Mouse (Mus musculus) hindbrain, embryonic 11.5 days (tissue): ENCODE data around the gene Dstn. TPM values are rescaled to one million over a fixed set of nuclear protein-coding genes. Genes with fewer than 3 reads are reported as not detected.

Experiments
- ATAC-seq: fragments of 200-750 bp; cut with Nextera tagmentation; 2 replicates; pipeline ENCODE4 v1.8.0; 2017; ENCODE audit warnings: mild to moderate bottlenecking, moderate TSS enrichment, moderate library complexity; ENCODE audit not compliant: low FRiP score
- DNase-seq: peaks from one replicate; pipeline ENCODE4 v3.0.0-alpha.2; 2015; ENCODE audit warnings: low spot score
- H3K27ac ChIP-seq: fragments of 300-500 bp; sonication (generic); 2 replicates; pipeline ENCODE4 v1.5.1; 2014; ENCODE audit warnings: mild to moderate bottlenecking, low read depth, low read length
- H3K27me3 ChIP-seq: fragments of 300-500 bp; sonication (generic); 2 replicates; pipeline ENCODE4 v1.6.1; 2014; ENCODE audit warnings: mild to moderate bottlenecking, low read length, moderate library complexity, mixed read lengths; ENCODE audit not compliant: control insufficient read depth, insufficient read depth
- H3K36me3 ChIP-seq: fragments of 300-500 bp; sonication (generic); 2 replicates; pipeline ENCODE4 v1.6.1; 2014; ENCODE audit warnings: mild to moderate bottlenecking, low read length, moderate library complexity, mixed read lengths; ENCODE audit not compliant: control insufficient read depth, insufficient read depth
- H3K4me1 ChIP-seq: fragments of 300-500 bp; sonication (generic); replicated peaks from 2 replicates; pipeline ENCODE4 v1.6.1; 2014; ENCODE audit warnings: low read length, mixed read lengths; ENCODE audit not compliant: control insufficient read depth, insufficient read depth
- H3K4me2 ChIP-seq: fragments of 300-500 bp; sonication (generic); replicated peaks from 2 replicates; pipeline ENCODE4 v1.6.1; 2014; ENCODE audit warnings: mild to moderate bottlenecking, low read depth, low read length
- H3K4me3 ChIP-seq: fragments of 300-500 bp; sonication (generic); 2 replicates; pipeline ENCODE4 v1.5.1; 2014; ENCODE audit warnings: low read depth, low read length
- H3K9ac ChIP-seq: fragments of 300-500 bp; sonication (generic); 2 replicates; pipeline ENCODE4 v1.6.1; 2014; ENCODE audit warnings: low read depth, low read length
- H3K9me3 ChIP-seq: fragments of 300-500 bp; sonication (generic); 2 replicates; pipeline ENCODE4 v1.6.1; 2016; ENCODE audit warnings: low read length; ENCODE audit not compliant: control insufficient read depth
- WGBS: fragments of 180-500 bp; shearing (Covaris S2); extraction: QIAGEN DNeasy Blood & Tissue Kit; methylation state at CpG from one replicate; pipeline ENCODE4 v1.1.7; 2014; 5-methylcytosine and 5-hydroxymethylcytosine counted together
- polyA plus RNA-seq: library from polyadenylated mRNA; unstranded; fragments of >200 nt; fragmentation: Nextera tagmentation; extraction: Ambion mirVana; gene quantifications from 2 replicates; pipeline ENCODE4 v1.2.1, GENCODE M21; 2014

Dstn gene
- polyA plus RNA-seq, 1 experiment from 2014 or later, result 440 TPM

DNA sequence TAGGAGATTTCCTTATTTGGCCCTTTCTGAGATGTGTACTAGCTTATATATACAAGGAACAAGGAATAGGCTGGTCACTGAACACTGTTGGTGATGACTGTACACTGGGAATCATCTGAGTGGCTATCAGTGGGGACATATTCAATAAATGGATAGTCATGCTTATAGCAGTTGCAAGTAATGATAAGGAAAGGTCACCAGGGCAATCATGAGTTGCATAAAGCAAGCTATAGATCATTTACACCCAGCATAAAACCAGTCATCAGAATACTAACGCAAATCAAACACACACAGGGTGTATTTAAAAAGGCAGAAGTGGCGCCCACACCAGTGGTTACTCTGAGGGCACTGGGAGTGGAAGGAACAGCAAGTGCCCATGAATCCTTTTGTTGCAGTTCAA lies 2.9 kb upstream of the Dstn start:
- Histone ChIP-seq H3K4me1 (no peaks in the 10 kb centered on the region), H3K27me3 (no peaks in the 10 kb centered on the region), H3K27ac (no peak overlapping the region), H3K9me3 (no peaks in the 10 kb centered on the region), H3K4me2 (no peak overlapping the region), H3K36me3 (no peaks in the 10 kb centered on the region), H3K9ac (no peak overlapping the region), H3K4me3 (no peak overlapping the region)
- DNase-seq (no peak), ATAC-seq (no peak)
- WGBS, result 84% methylated on average over 2 of the region's 2 CpGs

DNA sequence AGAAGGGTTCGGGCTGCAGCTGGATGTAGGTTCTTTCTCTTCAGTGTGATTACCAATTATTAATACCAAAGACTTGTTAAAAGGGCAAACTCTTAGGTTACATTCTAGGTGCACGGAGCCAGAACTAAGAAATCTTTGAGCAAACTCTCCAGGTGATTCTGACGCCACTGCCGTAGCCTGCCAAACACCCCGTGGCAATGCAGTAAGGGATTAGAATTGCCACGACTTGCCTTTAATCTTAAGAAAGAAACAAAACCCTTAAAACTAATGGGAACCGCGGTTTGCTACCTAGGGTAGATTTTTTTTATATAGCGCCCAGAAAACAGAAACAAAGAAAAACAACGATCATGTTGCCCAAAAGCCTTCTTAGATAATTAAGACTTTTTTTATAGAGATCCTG lies 899 bp upstream of the Dstn start:
- Histone ChIP-seq H3K4me2 (peak overlapping the region; percentile 71), H3K4me1 (no peaks in the 10 kb centered on the region), H3K9me3 (no peaks in the 10 kb centered on the region), H3K4me3 (peak overlapping the region; percentile 82), H3K36me3 (no peaks in the 10 kb centered on the region), H3K27me3 (no peaks in the 10 kb centered on the region), H3K27ac (no peak overlapping the region), H3K9ac (peak overlapping the region; percentile 88)
- ATAC-seq (no peak), DNase-seq (peak; percentile 38)
- 8% methylated on average over 10 of the region's 10 CpGs for WGBS

DNA sequence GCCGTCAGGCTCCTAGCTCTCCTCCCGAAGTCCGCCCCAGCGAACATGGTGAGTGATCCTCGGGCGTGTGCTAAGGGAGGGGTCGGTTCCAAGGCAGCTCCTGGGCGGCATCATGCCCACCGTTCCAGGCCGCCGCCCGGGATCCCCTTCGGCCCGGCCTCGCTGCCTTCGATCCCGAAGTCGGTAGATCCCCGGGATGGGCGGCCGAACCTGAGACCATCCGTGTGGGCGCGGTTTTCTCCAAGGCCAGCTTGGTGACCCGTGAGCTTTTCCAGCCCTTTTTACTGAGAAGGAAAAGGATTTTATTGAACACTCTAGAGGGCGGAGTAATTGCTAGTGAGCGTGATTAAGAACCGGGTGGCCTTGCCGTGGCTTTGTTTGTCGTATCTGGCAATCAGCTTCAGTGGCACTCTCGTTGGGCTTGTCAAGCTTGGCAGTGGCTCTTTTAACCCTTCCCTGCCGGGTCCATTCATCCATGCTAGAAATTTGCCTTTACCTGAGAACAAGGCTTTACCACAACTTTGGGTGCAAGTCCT lies 548 bp downstream of the Dstn start:
- ATAC-seq (peak; percentile 59), DNase-seq (no peak)
- WGBS, result under 1% methylated on average over 32 of the region's 32 CpGs
- H3K4me2 ChIP-seq, result peak overlapping the region; percentile 71
- peak overlapping the region; percentile 88 for H3K9ac ChIP-seq
- peak overlapping the region; percentile 82 for H3K4me3 ChIP-seq
- H3K9me3 ChIP-seq, result no peaks in the 10 kb centered on the region
- no peaks in the 10 kb centered on the region for H3K36me3 ChIP-seq
- no peaks in the 10 kb centered on the region for H3K4me1 ChIP-seq
- no peaks in the 10 kb centered on the region for H3K27me3 ChIP-seq
- peak overlapping the region; percentile 95 for H3K27ac ChIP-seq

DNA sequence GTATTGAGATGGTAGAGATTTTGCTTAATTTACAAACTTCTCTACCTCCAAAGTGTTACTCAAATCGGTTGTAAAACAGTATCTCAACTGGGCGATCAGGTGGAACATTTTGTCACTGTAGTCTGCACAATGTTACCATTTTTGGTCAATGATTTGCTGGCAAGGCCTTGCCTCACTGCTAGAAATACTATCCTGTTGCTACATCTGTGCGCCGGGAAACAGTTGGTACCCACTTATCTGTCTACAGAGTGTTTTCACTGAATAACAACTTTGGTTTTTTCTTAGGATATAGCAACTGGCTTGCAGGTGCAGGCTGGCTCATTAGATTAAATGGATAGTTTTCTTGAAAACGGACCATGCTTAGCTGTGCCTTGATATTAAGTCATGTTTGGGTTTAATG lies 1.1 kb downstream of the Dstn start:
- ATAC-seq (no peak), DNase-seq (peak; percentile 20)
- H3K27ac ChIP-seq, result no peak overlapping the region
- H3K4me1 ChIP-seq, result no peaks in the 10 kb centered on the region
- H3K4me3 ChIP-seq, result peak overlapping the region; percentile 82
- no peaks in the 10 kb centered on the region for H3K36me3 ChIP-seq
- H3K9me3 ChIP-seq, result no peaks in the 10 kb centered on the region
- 16% methylated on average over 5 of the region's 5 CpGs for WGBS
- H3K27me3 ChIP-seq, result no peaks in the 10 kb centered on the region
- peak overlapping the region; percentile 71 for H3K4me2 ChIP-seq
- peak overlapping the region; percentile 88 for H3K9ac ChIP-seq

DNA sequence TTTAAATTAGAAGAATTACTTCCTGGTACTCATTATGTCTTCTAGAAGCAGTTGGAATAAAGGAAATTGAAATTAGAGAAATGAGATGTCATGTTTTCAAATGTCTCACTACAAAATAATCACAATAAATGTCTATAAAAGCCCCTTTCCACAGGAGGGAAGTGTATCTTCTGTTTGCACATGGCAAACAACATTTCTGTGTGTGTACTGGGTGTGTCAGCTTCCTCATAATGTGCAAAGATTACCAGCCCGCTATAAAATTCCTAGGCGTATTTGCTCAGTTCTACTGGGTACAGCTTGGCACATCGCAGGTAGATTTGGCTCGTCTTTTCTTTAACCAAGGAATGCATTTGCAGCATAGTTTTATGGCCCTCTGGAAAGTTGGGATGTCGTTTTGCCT lies 2.5 kb downstream of the Dstn start:
- Histone ChIP-seq H3K9ac (no peak overlapping the region), H3K4me2 (no peak overlapping the region), H3K9me3 (no peaks in the 10 kb centered on the region), H3K27me3 (no peaks in the 10 kb centered on the region), H3K27ac (no peak overlapping the region), H3K4me1 (no peaks in the 10 kb centered on the region), H3K4me3 (no peak overlapping the region), H3K36me3 (no peaks in the 10 kb centered on the region)
- ATAC-seq (no peak), DNase-seq (no peak)
- 89% methylated on average over 5 of the region's 5 CpGs for WGBS

DNA sequence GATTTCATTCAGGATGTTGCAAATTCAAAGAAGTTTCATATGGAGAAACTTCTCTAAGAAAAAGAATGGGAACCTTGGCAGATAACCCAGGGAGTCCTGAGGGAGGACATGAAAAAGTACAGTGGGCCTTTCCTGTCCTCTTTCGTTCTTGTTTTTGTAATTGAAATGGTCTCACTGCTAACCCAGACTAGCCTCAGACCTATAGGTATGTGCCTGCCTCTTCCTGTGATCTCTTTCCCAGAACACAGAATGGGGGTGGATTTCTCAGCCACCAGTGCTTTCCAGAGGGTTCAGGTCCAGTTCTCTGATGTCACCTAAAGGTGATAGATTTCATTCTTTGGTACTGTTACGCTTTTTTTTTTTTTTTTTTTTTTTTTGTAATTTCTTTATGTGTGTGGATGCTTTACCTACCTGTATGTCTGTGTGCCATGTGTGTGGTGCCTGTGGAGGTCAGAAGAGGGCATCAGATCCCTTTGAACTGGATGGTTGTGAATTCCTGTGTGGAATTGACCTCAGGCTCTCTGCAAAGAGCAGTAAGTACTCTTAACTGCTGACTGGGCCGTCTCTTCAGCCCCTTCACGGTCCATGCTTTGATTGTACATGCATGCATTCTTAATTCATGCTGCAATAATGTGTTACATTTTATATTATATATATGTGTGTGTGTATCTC lies 3.8 kb downstream of the Dstn start:
- H3K4me2 ChIP-seq, result no peak overlapping the region
- no peaks in the 10 kb centered on the region for H3K36me3 ChIP-seq
- WGBS, result 50% methylated on average over 4 of the region's 4 CpGs
- H3K9me3 ChIP-seq, result no peaks in the 10 kb centered on the region
- no peak for DNase-seq
- no peaks in the 10 kb centered on the region for H3K27me3 ChIP-seq
- no peak overlapping the region for H3K9ac ChIP-seq
- H3K27ac ChIP-seq, result no peak overlapping the region
- no peak for ATAC-seq
- no peak overlapping the region for H3K4me3 ChIP-seq
- H3K4me1 ChIP-seq, result no peaks in the 10 kb centered on the region

DNA sequence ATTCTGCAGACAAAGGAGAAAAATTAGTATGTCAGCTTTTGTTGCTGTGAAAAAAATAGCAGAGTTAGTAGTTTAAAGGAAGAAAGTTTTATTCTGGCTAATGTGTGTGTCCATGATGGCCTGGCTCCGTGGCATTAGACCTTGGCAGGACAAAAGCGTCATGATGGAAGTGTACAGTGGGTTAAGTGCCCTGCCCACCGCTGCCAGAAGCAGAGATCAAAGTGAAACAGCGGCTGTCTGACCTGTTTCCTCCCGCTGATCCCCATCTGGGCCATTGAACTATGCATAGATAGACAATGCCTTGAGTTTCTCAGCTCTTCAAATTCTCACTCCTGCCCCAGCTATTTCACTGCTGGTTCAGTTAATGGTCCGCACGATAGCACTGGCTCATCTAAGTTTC lies 9.0 kb downstream of the Dstn start:
- 68% methylated on average over 7 of the region's 7 CpGs for WGBS
- DNase-seq, result no peak
- H3K4me3 ChIP-seq, result no peak overlapping the region
- no peaks in the 10 kb centered on the region for H3K27me3 ChIP-seq
- no peaks in the 10 kb centered on the region for H3K4me1 ChIP-seq
- H3K9me3 ChIP-seq, result no peaks in the 10 kb centered on the region
- no peak overlapping the region for H3K4me2 ChIP-seq
- H3K9ac ChIP-seq, result no peak overlapping the region
- H3K36me3 ChIP-seq, result no peaks in the 10 kb centered on the region
- no peak overlapping the region for H3K27ac ChIP-seq
- no peak for ATAC-seq

DNA sequence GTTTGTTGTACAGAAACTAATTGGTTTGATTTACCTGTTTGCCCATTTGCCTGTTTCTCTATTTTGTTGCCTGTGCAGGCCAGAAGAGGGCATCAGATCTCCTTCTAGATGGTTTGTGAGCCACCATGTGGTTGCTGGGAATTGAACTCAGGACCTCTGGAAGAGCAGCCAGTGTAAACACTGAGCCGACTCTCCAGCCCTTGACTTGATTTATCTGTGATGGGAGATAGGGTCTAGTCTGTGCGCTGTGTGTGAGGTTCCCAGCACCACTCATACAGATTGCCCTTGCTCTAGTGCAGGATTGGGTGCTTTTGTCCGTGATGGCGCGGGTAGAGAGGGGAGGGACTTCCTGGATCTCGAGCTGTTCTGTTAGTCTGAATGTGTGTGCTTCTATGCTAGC lies 10.7 kb downstream of the Dstn start:
- Histone ChIP-seq H3K4me2 (no peak overlapping the region), H3K36me3 (no peaks in the 10 kb centered on the region), H3K9ac (no peak overlapping the region), H3K27me3 (no peaks in the 10 kb centered on the region), H3K4me3 (no peak overlapping the region), H3K27ac (no peak overlapping the region), H3K9me3 (no peaks in the 10 kb centered on the region), H3K4me1 (no peaks in the 10 kb centered on the region)
- DNase-seq, result no peak
- WGBS, result 94% methylated on average over 6 of the region's 6 CpGs
- no peak for ATAC-seq

DNA sequence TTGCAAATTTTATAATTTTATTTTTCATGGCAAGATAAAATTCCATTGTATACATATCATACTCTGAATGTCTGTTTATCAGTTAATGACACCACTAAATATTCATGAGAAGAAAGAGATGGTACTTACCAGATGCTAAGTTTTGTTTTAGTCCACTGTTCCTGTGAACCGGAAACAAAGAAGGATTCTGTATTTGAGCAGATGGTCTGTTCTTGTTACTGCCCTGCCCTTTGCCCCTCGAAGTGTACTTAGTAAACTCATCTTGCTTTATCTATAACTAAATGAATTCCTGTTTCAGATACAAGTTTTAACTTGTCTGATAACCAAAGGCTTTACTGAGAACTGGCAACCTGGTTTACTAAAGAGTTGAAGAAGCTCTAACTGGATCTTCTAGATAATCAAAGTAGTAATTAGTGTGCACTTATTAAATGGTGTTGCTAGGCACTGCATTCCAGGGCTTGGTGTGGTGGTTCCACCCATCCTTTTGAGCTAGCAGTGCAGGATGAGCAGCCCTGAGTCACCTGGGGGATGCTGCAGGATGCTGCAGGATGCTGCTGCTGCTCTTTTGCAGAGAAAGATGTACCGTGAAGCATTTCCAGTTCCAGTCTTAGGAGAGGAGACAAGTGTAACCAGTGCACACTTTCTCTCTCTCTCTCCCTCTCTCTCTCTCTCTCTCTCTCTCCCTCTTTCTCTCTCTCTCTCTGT lies 14.6 kb downstream of the Dstn start:
- H3K36me3 ChIP-seq, result no peaks in the 10 kb centered on the region
- H3K4me2 ChIP-seq, result no peak overlapping the region
- no peaks in the 10 kb centered on the region for H3K27me3 ChIP-seq
- ATAC-seq (peak; percentile 38; the same call in 1 of the 2 replicates), DNase-seq (no peak)
- 62% methylated on average over 3 of the region's 3 CpGs for WGBS
- no peaks in the 10 kb centered on the region for H3K9me3 ChIP-seq
- H3K27ac ChIP-seq, result no peak overlapping the region
- H3K4me1 ChIP-seq, result no peaks in the 10 kb centered on the region
- H3K4me3 ChIP-seq, result no peak overlapping the region
- H3K9ac ChIP-seq, result no peak overlapping the region
